In genomic region chr4:128272501-128272900, GRCm38 (mm10) we compare ENCODE assay signal across 15 mouse cellular contexts. TPM values are rescaled to one million over a fixed set of nuclear protein-coding genes. Genes with fewer than 3 reads are reported as not detected.
DNase-seq lines count a peak whose midpoint lies in the region; ATAC-seq and TF ChIP-seq lines count a peak whose summit lies in the region.
"Had no signal": no experiment of that assay in that cellular context is flagged by ENCODE, and none has a peak within 500 bp of the region (broad histone marks: within the 10 kb centered on the region; RNA-seq: fewer than 3 reads in every experiment).

No protein-coding gene starts in this region.

- WGBS in lung, postnatal 0 days, result 53% methylated on average over 6 of the region's 6 CpGs
- 39% methylated on average over 6 of the region's 6 CpGs for WGBS in hindbrain, embryonic 15.5 days

- H3K9me3 ChIP-seq in lung, postnatal 0 days (ENCODE audit: low read length), result no peaks in the 10 kb centered on the region
- H3K9me3 ChIP-seq in hindbrain, embryonic 15.5 days, result no peaks in the 10 kb centered on the region
- H3K9me3 ChIP-seq: embryonic facial prominence, embryonic 12.5 days; forebrain, embryonic 10.5 days had no signal

- no peak overlapping the region for H3K4me3 ChIP-seq in lung, postnatal 0 days (ENCODE audit: low read depth, low read length)
- no peak overlapping the region for H3K4me3 ChIP-seq in hindbrain, embryonic 15.5 days
- H3K4me3 ChIP-seq: embryonic facial prominence, embryonic 12.5 days; forebrain, embryonic 10.5 days had no signal

- peak; percentile 6 for DNase-seq in cerebellum, adult 11 months
- no peak for DNase-seq in lung, postnatal 0 days (ENCODE audit: low spot score)
- DNase-seq in lung, postnatal 36 days, result no peak
- DNase-seq in cerebellum, adult 9-11 months, result peak; percentile 18
- DNase-seq in embryo, embryonic 11 days, result no peak
- DNase-seq in kidney, postnatal 36 days, result no peak
- DNase-seq: kidney, adult 2 months; retina, postnatal 1 day had no signal

- no peak for TF ChIP-seq CTCF in lung, postnatal 0 days (IDR thresholded peaks at IDR 0.05)

- H3K9ac ChIP-seq in lung, postnatal 0 days (replicated peaks; ENCODE audit: low read depth), result no peak overlapping the region
- H3K9ac ChIP-seq in hindbrain, embryonic 15.5 days, result no peak overlapping the region
- H3K9ac ChIP-seq: embryonic facial prominence, embryonic 12.5 days; liver, embryonic 14.5 days had no signal

- no peaks in the 10 kb centered on the region for H3K4me1 ChIP-seq in lung, postnatal 0 days (ENCODE audit: insufficient read depth, low read depth, low read length)
- H3K4me1 ChIP-seq in hindbrain, embryonic 15.5 days (replicated peaks), result peaks cover 42% of the 10 kb centered on the region
- H3K4me1 ChIP-seq: forebrain, embryonic 10.5 days had no signal

- no peak overlapping the region for H3K4me2 ChIP-seq in lung, postnatal 0 days (replicated peaks; ENCODE audit: low read depth, low read length)
- H3K4me2 ChIP-seq in hindbrain, embryonic 15.5 days, result no peak overlapping the region
- H3K4me2 ChIP-seq: embryonic facial prominence, embryonic 12.5 days had no signal

- H3K36me3 ChIP-seq in lung, postnatal 0 days (ENCODE audit: insufficient read depth, low read length), result no peaks in the 10 kb centered on the region
- H3K36me3 ChIP-seq in hindbrain, embryonic 15.5 days, result no peaks in the 10 kb centered on the region
- H3K36me3 ChIP-seq: embryonic facial prominence, embryonic 12.5 days; forebrain, embryonic 10.5 days had no signal

- H3K27ac ChIP-seq in lung, postnatal 0 days (ENCODE audit: low read length), result no peak overlapping the region
- H3K27ac ChIP-seq in hindbrain, embryonic 15.5 days (replicated peaks), result peak overlapping the region; percentile 20; the same call in 1 of the 2 replicates
- H3K27ac ChIP-seq: embryonic facial prominence, embryonic 12.5 days; forebrain, embryonic 10.5 days; liver, embryonic 14.5 days; macrophage had no signal

- no peak for TF ChIP-seq EP300 in lung, postnatal 0 days (IDR thresholded peaks at IDR 0.05)

- H3K27me3 ChIP-seq in lung, postnatal 0 days (replicated peaks; ENCODE audit: insufficient read depth, low read length), result no peaks in the 10 kb centered on the region
- no peaks in the 10 kb centered on the region for H3K27me3 ChIP-seq in hindbrain, embryonic 15.5 days
- H3K27me3 ChIP-seq: embryonic facial prominence, embryonic 12.5 days; Patski had no signal

- ATAC-seq in cerebellum, adult (ENCODE audit: insufficient number of reproducible peaks, low FRiP score, low TSS enrichment), result no peak
- peak; percentile 29; the same call in 1 of the 2 replicates for ATAC-seq in lung, postnatal 0 days
- no peak for ATAC-seq in hindbrain, embryonic 15.5 days (ENCODE audit: low FRiP score, low read depth)
- ATAC-seq: Patski had no signal

RNA-seq across cellular contexts. Expression of gene Hmgb4, which starts 11.7 kb away (rescaled TPM):
- polyA plus RNA-seq in lung, postnatal 0 days (2015; fragmentation: Nextera tagmentation; extraction: Ambion mirVana), result not detected in 2 replicates
- 0.22 TPM in 1 of 2 replicates, not detected in the other for polyA plus RNA-seq in hindbrain, embryonic 15.5 days (2015; fragmentation: Nextera tagmentation; extraction: Ambion mirVana)
- polyA plus RNA-seq: embryonic facial prominence, embryonic 12.5 days; forebrain, embryonic 10.5 days; kidney, adult 2 months; liver, embryonic 14.5 days; macrophage; Patski had no signal

Comparison
In these comparisons a context has a peak if more than half of its experiments do, and no peak if none do; other contexts are left out.
1. DNase-seq: peak in cerebellum, adult 11 months (single experiment) and cerebellum, adult 9-11 months (single experiment); none in lung, postnatal 0 days (single experiment), lung, postnatal 36 days (single experiment), embryo, embryonic 11 days (single experiment) and kidney, postnatal 36 days (0 of 2).